Mouse (Mus musculus) limb, embryonic 13.5 days (tissue): ENCODE measurements around the gene Arhgef3. TPM values are rescaled to one million over a fixed set of nuclear protein-coding genes. Genes with fewer than 3 reads are reported as not detected.

Experiments
- ATAC-seq: fragments of 200-750 bp; cut with Nextera tagmentation; 2 replicates; pipeline ENCODE4 v1.8.0; 2017; ENCODE audit warnings: low read depth, moderate number of reproducible peaks, moderate TSS enrichment; ENCODE audit not compliant: low FRiP score
- H3K27ac ChIP-seq: fragments of 300-500 bp; sonication (generic); 2 replicates; pipeline ENCODE4 v1.5.1; 2015; ENCODE audit warnings: inconsistent platforms, mild to moderate bottlenecking, moderate library complexity
- H3K27me3 ChIP-seq: fragments of 300-500 bp; sonication (generic); 2 replicates; pipeline ENCODE4 v1.6.1; 2015; ENCODE audit warnings: mild to moderate bottlenecking, inconsistent platforms
- H3K36me3 ChIP-seq: fragments of 300-500 bp; sonication (generic); 2 replicates; pipeline ENCODE4 v1.6.1; 2015; ENCODE audit warnings: inconsistent platforms, mild to moderate bottlenecking, moderate library complexity
- H3K4me1 ChIP-seq: fragments of 300-500 bp; sonication (generic); 2 replicates; pipeline ENCODE4 v1.6.1; 2015; ENCODE audit warnings: inconsistent platforms
- H3K4me2 ChIP-seq: fragments of 300-500 bp; sonication (generic); replicated peaks from 2 replicates; pipeline ENCODE4 v1.6.1; 2015; ENCODE audit warnings: inconsistent platforms, mild to moderate bottlenecking, moderate library complexity
- H3K4me3 ChIP-seq: fragments of 300-500 bp; sonication (generic); 2 replicates; pipeline ENCODE4 v1.5.1; 2015; ENCODE audit warnings: moderate library complexity, mild to moderate bottlenecking, inconsistent platforms
- H3K9ac ChIP-seq: fragments of 300-500 bp; sonication (generic); 2 replicates; pipeline ENCODE4 v1.6.1; 2015; ENCODE audit warnings: mild to moderate bottlenecking, inconsistent platforms
- H3K9me3 ChIP-seq: fragments of 300-500 bp; sonication (generic); 2 replicates; pipeline ENCODE4 v1.6.1; 2016; ENCODE audit warnings: inconsistent platforms
- WGBS: fragments of 180-500 bp; shearing (Covaris S2); methylation state at CpG from one replicate; pipeline ENCODE4 v1.1.7; 2015; 5-methylcytosine and 5-hydroxymethylcytosine counted together
- polyA plus RNA-seq: library from polyadenylated mRNA; unstranded; fragments of >200 nt; fragmentation: Nextera tagmentation; extraction: Ambion mirVana; gene quantifications from 2 replicates; pipeline ENCODE4 v1.2.1, GENCODE M21; 2015

Gene Arhgef3
- polyA plus RNA-seq, 1 experiment from 2014 or later = 24.1 TPM

DNA sequence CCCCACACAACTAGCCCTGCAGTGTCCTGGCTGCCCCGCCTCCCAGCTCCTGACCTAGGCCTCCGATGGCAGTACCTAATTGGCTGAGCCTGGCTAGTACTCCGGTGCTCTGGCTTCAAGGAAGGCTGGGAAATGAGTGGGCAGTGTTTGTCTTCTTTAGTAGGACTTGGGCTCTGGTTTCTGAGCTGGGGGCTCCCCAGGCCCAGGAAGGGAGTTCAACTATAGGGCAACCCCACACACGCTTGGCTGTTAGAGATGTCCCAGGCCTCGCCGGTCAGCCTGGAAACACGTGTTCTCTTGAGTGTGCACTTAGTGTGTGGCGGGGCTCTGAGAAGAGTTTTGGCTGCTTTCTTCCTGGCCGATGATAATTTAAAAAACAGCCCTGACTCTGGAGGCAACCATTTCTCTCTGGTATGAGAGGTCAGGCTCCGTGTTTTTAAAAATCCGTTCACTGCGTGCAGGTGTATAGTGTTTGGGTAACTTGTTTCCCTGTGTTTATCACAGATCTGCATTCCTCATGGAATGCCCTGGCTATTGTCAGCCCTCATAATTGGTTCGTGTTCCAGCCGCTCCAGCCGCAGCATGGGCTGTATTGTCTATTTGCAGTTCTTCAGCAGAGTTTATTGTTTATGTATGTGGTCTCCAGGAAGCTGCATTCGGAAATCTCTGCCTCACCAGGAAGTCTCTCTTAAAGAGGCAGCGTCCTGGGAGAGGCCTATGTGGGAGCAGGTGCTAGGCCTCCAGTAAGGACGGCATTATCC is 115.7 kb downstream of the Arhgef3 start:
- 21% methylated on average over 18 of the region's 18 CpGs for WGBS
- peak; percentile 64 for ATAC-seq

DNA sequence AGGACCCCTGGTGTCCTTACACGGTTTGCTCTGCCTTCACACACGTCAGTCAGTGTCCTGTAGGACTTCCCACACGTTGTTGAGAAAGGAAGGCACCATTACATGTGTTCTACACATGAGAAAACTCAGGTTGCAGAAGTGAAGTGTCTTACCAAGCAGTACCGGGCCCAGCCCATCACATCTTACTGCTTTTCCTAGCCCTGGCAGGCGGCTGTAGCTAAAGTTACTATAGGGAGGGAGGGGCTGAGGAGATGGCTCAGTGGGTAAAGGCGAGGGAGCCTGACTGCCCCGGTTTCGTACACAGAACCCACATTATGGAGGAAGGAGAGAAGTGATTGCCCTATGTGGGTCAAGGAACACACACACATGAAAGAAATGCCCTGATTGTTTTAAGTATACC is 116.8 kb downstream of the Arhgef3 start:
- Histone ChIP-seq H3K4me1 (peaks cover 32% of the 10 kb centered on the region), H3K9ac (no peak overlapping the region), H3K4me2 (no peak overlapping the region), H3K27ac (no peak overlapping the region), H3K36me3 (no peaks in the 10 kb centered on the region), H3K9me3 (no peaks in the 10 kb centered on the region), H3K4me3 (no peak overlapping the region), H3K27me3 (no peaks in the 10 kb centered on the region)
- WGBS = 82% methylated on average over 8 of the region's 8 CpGs
- no peak for ATAC-seq

More for the DNA sequence above, 115.7 kb downstream of the Arhgef3 start:
- Histone ChIP-seq H3K4me3 (no peak overlapping the region), H3K4me1 (peaks cover 26% of the 10 kb centered on the region), H3K9ac (no peak overlapping the region), H3K36me3 (no peaks in the 10 kb centered on the region), H3K27ac (peak overlapping the region; percentile 55; the same call in 1 of the 2 replicates), H3K27me3 (no peaks in the 10 kb centered on the region), H3K4me2 (peak overlapping the region; percentile 21; the same call in 1 of the 2 replicates), H3K9me3 (no peaks in the 10 kb centered on the region)

DNA sequence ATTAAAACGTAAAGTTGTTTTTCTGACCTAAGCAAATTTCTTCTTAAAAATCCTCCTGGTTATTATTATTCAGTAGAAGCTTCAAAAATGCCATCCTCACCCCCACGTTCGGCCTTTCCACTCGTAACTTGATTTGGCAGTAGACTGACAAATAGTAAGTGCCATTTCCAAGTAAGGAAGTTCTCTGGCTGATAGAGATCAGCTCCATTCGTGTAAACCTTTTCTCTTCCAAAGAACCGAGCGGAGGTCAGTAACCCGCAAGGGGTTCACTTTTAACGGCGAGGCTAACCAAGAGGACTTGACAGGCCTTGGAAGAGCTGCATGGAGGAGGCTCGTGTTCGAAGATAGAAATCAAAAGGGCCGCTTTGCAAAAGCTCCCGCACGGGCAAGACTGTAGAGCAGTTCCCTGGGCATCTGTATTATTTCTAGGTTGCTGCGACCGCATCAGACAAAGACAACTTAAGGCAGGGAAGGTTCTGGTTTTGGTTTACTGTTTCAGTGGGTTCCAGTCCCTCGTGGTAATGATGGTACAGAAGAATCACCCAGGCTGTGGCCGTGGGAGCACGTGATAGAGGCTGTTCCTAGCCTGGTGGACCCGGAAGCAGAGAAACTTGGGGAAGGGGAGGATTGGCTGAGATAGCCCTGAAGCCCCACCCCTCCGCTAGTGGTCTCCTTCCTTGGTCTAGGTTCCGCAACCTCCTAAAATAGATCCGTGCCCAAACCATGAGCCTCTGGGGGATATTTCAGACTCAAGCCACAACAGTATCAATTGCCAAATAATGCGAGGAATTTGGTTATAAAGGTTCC is 117.5 kb downstream of the Arhgef3 start:
- H3K9ac ChIP-seq = no peak overlapping the region
- no peak overlapping the region for H3K4me3 ChIP-seq
- no peaks in the 10 kb centered on the region for H3K36me3 ChIP-seq
- H3K4me1 ChIP-seq = peaks cover 32% of the 10 kb centered on the region
- H3K27ac ChIP-seq = no peak overlapping the region
- ATAC-seq = no peak
- no peak overlapping the region for H3K4me2 ChIP-seq
- no peaks in the 10 kb centered on the region for H3K9me3 ChIP-seq
- H3K27me3 ChIP-seq = no peaks in the 10 kb centered on the region
- WGBS = 88% methylated on average over 25 of the region's 25 CpGs

DNA sequence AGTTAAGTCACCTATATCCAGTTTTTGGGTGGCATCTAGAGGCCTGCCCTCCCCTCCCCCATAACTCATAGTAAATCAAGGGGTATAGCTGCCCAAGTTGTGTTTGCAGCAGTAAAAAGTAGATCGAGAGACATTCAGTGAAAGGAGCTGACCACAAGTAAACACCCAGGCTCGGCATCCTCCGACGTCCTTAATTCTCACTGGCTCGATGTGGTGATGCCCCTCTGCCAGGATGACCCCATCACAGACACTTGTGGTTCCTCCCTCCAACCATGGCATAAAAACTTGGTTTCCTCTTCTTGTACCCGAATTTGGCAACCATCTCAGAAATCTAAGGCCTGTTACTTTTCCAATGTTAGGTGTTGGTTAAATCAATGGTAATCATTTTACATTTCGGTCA is 118.4 kb downstream of the Arhgef3 start:
- WGBS = 90% methylated on average over 7 of the region's 7 CpGs
- no peak for ATAC-seq
- Histone ChIP-seq H3K9ac (no peak overlapping the region), H3K9me3 (no peaks in the 10 kb centered on the region), H3K27me3 (no peaks in the 10 kb centered on the region), H3K27ac (no peak overlapping the region), H3K4me3 (no peak overlapping the region), H3K4me2 (no peak overlapping the region), H3K36me3 (no peaks in the 10 kb centered on the region), H3K4me1 (peaks cover 38% of the 10 kb centered on the region)

DNA sequence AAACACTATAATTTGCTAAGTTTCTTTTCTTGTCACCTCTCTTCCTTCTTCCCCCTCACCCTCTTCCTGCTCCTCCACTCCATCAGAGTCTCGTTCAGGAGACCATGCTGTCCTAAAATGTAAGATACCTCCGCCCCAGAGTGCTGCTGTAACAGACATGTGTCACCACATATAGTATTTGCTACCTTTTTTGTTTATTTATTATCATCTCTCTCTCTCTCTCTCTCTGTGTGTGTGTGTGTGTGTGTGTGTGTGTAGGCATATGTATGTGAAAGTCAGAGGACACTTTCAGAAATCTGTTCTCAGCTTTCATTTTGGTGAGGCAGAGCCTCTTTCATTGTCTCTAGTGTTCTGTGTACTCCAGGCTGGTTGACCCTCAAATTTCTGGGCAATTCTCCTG is 119.0 kb downstream of the Arhgef3 start:
- Histone ChIP-seq H3K4me3 (no peak overlapping the region), H3K9me3 (no peaks in the 10 kb centered on the region), H3K9ac (no peak overlapping the region), H3K27ac (no peak overlapping the region), H3K27me3 (no peaks in the 10 kb centered on the region), H3K4me2 (no peak overlapping the region), H3K4me1 (peaks cover 38% of the 10 kb centered on the region), H3K36me3 (no peaks in the 10 kb centered on the region)
- WGBS = 75% methylated on average over 2 of the region's 2 CpGs
- ATAC-seq = no peak

DNA sequence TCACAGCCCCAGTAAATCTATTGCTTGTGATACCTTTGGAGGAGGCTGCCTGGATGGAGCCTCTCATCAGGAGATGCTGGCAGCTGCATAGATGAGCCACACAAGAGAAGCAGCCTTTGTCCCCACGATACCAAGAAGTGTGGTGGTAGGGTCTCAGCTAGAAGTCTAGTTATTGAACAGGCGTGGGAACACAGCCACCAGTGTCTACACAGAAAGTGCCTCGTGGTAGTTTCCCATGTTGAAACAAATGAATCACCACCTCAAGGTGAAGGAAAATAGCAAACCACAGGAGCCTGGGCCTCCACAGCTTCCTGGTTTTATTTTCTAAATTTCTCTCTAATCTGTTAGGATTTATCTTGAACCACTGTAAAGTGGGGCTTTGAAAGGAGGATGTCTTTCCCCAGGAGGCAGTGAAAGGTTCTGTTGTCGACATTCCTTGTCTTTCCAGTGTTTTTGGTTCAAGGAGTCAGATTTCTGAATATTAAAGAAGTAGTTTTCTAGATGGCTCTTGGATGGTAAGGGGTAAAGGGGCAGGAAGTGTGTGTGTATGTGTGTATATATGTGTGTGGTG is 119.7 kb downstream of the Arhgef3 start:
- H3K4me2 ChIP-seq = no peak overlapping the region
- no peak overlapping the region for H3K9ac ChIP-seq
- peaks cover 31% of the 10 kb centered on the region for H3K4me1 ChIP-seq
- no peak for ATAC-seq
- no peaks in the 10 kb centered on the region for H3K36me3 ChIP-seq
- H3K27me3 ChIP-seq = no peaks in the 10 kb centered on the region
- H3K27ac ChIP-seq = no peak overlapping the region
- no peak overlapping the region for H3K4me3 ChIP-seq
- 73% methylated on average over 4 of the region's 4 CpGs for WGBS
- H3K9me3 ChIP-seq = no peaks in the 10 kb centered on the region

DNA sequence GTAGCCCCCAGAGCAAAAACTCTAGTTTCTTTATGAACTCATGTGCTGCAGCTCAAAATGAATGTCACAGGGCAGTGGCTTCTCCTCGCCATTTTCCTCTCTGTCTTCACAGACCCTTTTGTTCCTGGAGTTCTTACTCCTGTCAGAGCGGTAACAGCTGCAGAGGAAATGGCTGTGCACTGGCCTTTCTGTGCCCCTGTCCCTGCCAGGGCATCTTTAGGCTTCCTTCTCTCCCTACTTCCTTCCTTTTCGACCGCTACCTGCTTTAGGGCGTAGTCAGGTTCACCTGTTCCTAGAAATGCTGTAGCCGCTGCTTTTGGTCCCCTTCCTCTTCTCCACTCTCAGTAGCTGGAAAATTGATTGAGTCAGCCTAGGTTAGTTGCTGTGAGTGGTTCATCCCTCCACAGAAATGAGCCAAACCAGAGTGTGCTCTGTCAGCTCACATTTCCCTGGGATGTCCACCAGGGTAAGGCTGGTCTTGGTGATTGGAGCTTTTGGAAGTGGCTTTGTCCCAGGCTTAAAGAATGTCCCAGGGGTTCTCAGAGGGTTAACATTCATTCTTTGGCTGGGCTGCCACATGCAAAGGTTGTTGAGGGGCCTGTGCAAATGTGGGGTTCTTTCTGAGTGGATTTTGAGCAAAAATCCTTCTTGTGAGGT is 121.3 kb downstream of the Arhgef3 start:
- ATAC-seq = no peak
- 81% methylated on average over 6 of the region's 6 CpGs for WGBS

DNA sequence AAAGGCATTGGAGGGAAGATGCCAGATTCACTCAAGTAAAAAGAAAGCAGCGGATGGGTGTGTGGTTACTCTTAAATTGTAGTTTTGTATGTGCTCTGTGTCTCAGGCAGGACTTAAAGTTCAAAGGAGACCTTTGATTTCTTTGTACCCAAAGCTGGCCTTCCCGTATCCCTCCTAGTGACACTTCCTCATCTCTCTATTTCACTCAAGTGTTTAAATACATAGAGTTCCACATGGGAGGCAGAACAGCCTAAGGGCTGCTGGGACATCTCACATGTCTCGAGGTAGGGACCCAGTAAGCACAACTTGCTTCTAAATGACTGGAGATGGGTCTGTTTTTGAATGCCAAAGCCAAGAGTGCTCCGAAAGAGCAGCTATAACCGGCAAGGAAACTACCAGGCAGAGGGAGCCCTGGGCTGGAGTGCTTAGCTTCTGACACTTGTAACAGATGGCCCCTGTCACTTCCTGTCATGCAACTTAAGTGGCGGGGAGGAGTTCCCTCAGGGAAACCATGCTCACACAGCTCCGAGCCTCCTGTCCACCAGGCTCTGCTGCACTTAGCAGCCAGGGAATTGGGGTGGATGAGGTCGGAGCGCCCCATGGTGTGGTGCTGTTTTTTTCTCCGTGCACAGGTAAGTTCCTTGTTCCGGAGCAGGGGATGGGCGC is 123.0 kb downstream of the Arhgef3 start:
- no peak for ATAC-seq
- no peak overlapping the region for H3K27ac ChIP-seq
- H3K27me3 ChIP-seq = no peaks in the 10 kb centered on the region
- no peak overlapping the region for H3K4me3 ChIP-seq
- H3K4me1 ChIP-seq = peaks cover 14% of the 10 kb centered on the region
- H3K9me3 ChIP-seq = no peaks in the 10 kb centered on the region
- peak overlapping the region; percentile 39 for H3K4me2 ChIP-seq
- H3K9ac ChIP-seq = no peak overlapping the region
- no peaks in the 10 kb centered on the region for H3K36me3 ChIP-seq
- WGBS = 28% methylated on average over 12 of the region's 12 CpGs

More for the DNA sequence above, 121.3 kb downstream of the Arhgef3 start:
- H3K27ac ChIP-seq = no peak overlapping the region
- H3K27me3 ChIP-seq = no peaks in the 10 kb centered on the region
- no peak overlapping the region for H3K4me3 ChIP-seq
- no peak overlapping the region for H3K4me2 ChIP-seq
- H3K4me1 ChIP-seq = peaks cover 14% of the 10 kb centered on the region
- H3K9ac ChIP-seq = no peak overlapping the region
- H3K9me3 ChIP-seq = no peaks in the 10 kb centered on the region
- no peaks in the 10 kb centered on the region for H3K36me3 ChIP-seq

DNA sequence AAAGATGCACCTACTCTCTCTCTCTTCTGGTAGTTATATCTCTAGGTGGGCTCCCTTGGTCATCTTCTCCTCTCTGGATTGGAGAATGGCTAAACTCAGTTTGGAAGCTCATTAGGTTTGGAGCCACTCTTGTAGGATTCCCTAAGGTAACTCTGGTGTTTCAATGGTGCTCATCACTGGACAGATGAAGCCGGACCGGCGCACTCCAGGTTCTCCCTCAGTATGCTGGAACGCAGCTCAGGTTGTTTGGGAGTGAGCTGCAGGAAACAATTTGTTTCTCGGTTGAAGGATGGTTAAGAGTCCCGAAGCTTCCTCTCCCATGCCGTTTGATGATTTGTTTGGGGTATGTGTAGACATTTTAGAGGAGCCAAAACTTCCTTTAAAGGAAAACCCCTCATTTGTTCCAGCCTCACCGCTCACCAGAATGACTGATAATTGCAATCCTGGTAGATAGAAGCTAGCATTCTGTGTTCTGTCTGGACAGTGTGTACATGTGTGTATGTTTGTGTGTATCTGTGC is 124.0 kb downstream of the Arhgef3 start:
- Histone ChIP-seq H3K4me2 (no peak overlapping the region), H3K27ac (no peak overlapping the region), H3K9ac (no peak overlapping the region), H3K4me3 (no peak overlapping the region), H3K4me1 (peaks cover 14% of the 10 kb centered on the region), H3K9me3 (no peaks in the 10 kb centered on the region), H3K27me3 (no peaks in the 10 kb centered on the region), H3K36me3 (no peaks in the 10 kb centered on the region)
- 75% methylated on average over 8 of the region's 8 CpGs for whole genome bisulfite sequencing
- no peak for ATAC-seq

DNA sequence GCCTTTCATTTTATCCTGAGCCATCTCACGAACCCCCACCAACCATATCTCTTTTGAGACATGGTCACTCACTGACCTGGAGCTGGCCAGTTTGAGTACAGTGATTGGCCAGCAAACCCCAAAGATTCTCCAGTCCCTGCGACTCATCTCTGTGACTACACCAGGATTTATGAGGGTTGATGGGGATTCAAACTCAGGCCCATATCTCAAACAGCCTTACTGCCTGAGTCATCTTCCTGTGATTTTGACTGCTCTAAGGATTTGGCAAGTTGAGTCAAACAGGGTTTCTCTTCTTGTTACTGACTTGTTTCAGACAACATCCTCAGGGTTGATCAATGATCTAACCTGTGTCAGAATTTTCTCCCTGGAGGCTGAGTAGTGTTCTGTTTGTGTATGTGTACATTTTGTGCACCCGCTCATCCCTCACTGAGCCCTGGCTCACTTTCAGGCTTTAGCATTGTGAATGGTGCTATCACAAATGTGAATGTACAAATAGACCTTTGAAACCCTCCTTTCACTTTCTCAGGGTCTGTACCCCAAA is 124.9 kb downstream of the Arhgef3 start:
- H3K4me1 ChIP-seq = peaks cover 14% of the 10 kb centered on the region
- 84% methylated on average over 3 of the region's 3 CpGs for WGBS
- ATAC-seq = no peak

DNA sequence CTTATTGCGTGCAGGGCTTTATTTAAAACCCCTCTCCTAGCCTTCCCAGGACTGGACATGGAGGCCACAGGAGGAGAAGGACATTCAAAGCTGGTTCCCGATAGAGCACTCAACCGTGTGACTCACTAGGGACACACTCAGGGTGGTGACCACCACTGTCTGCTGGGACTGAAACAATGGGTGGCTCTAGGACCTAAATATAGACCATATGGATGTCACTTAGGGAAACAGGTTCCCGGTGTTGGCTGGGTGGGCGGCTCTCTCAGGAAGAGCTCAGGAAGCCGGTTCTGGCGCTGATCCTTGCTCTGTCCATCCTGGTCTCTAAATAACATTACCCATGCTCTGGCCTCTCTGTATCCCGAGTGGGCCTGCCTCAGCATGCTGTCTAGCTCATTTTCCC is 127.6 kb downstream of the Arhgef3 start:
- Histone ChIP-seq H3K9ac (no peak overlapping the region), H3K27me3 (no peaks in the 10 kb centered on the region), H3K27ac (no peak overlapping the region), H3K4me3 (no peak overlapping the region), H3K4me2 (no peak overlapping the region), H3K4me1 (peaks cover 8% of the 10 kb centered on the region), H3K36me3 (no peaks in the 10 kb centered on the region), H3K9me3 (no peaks in the 10 kb centered on the region)
- 79% methylated on average over 8 of the region's 8 CpGs for WGBS
- ATAC-seq = no peak

More for the DNA sequence above, 124.9 kb downstream of the Arhgef3 start:
- Histone ChIP-seq H3K36me3 (no peaks in the 10 kb centered on the region), H3K27ac (no peak overlapping the region), H3K9me3 (no peaks in the 10 kb centered on the region), H3K4me3 (no peak overlapping the region), H3K4me2 (no peak overlapping the region), H3K27me3 (no peaks in the 10 kb centered on the region), H3K9ac (no peak overlapping the region)
